Mouse (Mus musculus) MEL (cell line): ENCODE results near the gene Fam110a.
A peak's percentile ranks its signal among the peaks of the same experiment; 100 is the strongest.

Source experiments
- CHD2 ChIP-seq: IDR thresholded peaks from 2 replicates; pipeline ENCODE4 v1.6.1; 2011; ENCODE audit warnings: low read length, improper control_type of control experiment
- GABPA ChIP-seq: IDR thresholded peaks from 2 replicates; pipeline ENCODE4 v1.6.1; 2012; ENCODE audit warnings: low read depth, mild to moderate bottlenecking, inconsistent platforms, low read length, improper control_type of control experiment, moderate library complexity
- MEF2A ChIP-seq: IDR thresholded peaks from 2 replicates; pipeline ENCODE4 v1.6.1; 2014; ENCODE audit warnings: low read depth, mild to moderate bottlenecking, inconsistent platforms, low read length, improper control_type of control experiment; ENCODE audit not compliant: poor library complexity, insufficient replicate concordance, severe bottlenecking; ENCODE audit errors: extremely low read depth
- POLR2A ChIP-seq, 2 experiments: IDR thresholded peaks; 2 replicates each; pipeline ENCODE4 v1.6.1; 2011 to 2012; ENCODE audit warnings: low read length in 2 of 2, mild to moderate bottlenecking in 2 of 2, control low read depth in 1 of 2, improper control_type of control experiment in 1 of 2, low read depth in 1 of 2, moderate library complexity in 1 of 2; ENCODE audit not compliant: control insufficient read depth in 1 of 2, insufficient read depth in 1 of 2, poor library complexity in 1 of 2
- RCOR1 ChIP-seq: IDR thresholded peaks from 2 replicates; pipeline ENCODE4 v1.6.1; 2012; ENCODE audit warnings: low read depth, mild to moderate bottlenecking, inconsistent platforms, low read length, improper control_type of control experiment

DNA sequence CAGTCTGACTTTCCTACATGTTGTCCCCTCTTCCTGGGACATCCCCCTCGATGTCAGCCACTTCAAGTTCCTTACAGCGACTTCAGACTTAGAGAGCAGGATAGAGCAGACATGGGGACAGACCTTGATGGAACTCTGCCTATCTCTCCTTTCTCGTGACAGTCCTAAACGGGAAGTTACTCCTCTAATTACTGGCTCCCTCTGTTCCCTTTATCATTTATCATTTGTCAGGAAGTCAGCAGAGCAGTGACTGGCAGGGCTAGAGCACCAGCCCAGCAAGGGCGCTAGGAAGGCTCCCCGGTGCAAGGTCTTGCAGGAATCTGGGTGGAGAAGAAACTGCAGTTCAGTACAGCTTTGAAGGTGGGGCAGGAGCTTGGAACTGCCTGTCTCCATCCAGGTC lies 22.5 kb upstream of the Fam110a start:
- TF ChIP-seq POLR2A (IDR thresholded peaks at IDR 0.05; ENCODE audit: control insufficient read depth in 1 of 2, insufficient read depth in 1 of 2, low read depth in 1 of 2, low read length in 2 of 2, poor library complexity in 1 of 2) (no peak), GABPA (no peak), CHD2 (no peak), RCOR1 (peak; percentile 74; the same call in 1 of the 2 replicates), MEF2A (no peak)
